Mouse (Mus musculus) kidney, adult 2 months (tissue): ENCODE data around the gene Ppil1.

ENCODE experiments used
- CTCF ChIP-seq: fragments of 200-500 bp; conservative IDR thresholded peaks from 2 replicates; pipeline ENCODE4 v1.5.1; 2011; ENCODE audit warnings: low read depth, mild to moderate bottlenecking, control low read depth, low read length, moderate library complexity, mixed read lengths; ENCODE audit not compliant: insufficient read depth, insufficient read length
- POLR2A ChIP-seq: fragments of 200-500 bp; IDR thresholded peaks from one replicate; pipeline ENCODE4 v1.6.1; 2011; ENCODE audit warnings: low read depth, low read length, control low read depth

GRCm38 (mm10) chr17:29251608-29252390 lies 12.2 kb downstream of the Ppil1 start:
- TF ChIP-seq CTCF (no peak), POLR2A (no peak)
